Mouse (Mus musculus) heart, embryonic 13.5 days (tissue): ENCODE measurements around the gene Dip2c. TPM values are rescaled to one million over a fixed set of nuclear protein-coding genes. Genes with fewer than 3 reads are reported as not detected.

Experiments used
- ATAC-seq: fragments of 200-750 bp; cut with Nextera tagmentation; 2 replicates; pipeline ENCODE4 v1.8.0; 2017; ENCODE audit warnings: moderate TSS enrichment; ENCODE audit not compliant: insufficient number of reproducible peaks, low FRiP score, low TSS enrichment; ENCODE audit errors: extremely low read depth
- H3K27ac ChIP-seq: fragments of 300-500 bp; sonication (generic); replicated peaks from 2 replicates; pipeline ENCODE4 v1.5.1; 2015; ENCODE audit warnings: moderate library complexity, mild to moderate bottlenecking, inconsistent platforms
- H3K27me3 ChIP-seq: fragments of 300-500 bp; sonication (generic); replicated peaks from 2 replicates; pipeline ENCODE4 v1.6.1; 2015; ENCODE audit warnings: mild to moderate bottlenecking, inconsistent platforms
- H3K36me3 ChIP-seq: fragments of 300-500 bp; sonication (generic); 2 replicates; pipeline ENCODE4 v1.6.1; 2015; ENCODE audit warnings: mild to moderate bottlenecking, inconsistent platforms
- H3K4me1 ChIP-seq: fragments of 300-500 bp; sonication (generic); 2 replicates; pipeline ENCODE4 v1.6.1; 2015; ENCODE audit warnings: inconsistent platforms
- H3K4me2 ChIP-seq: fragments of 300-500 bp; sonication (generic); 2 replicates; pipeline ENCODE4 v1.6.1; 2015; ENCODE audit warnings: inconsistent platforms, mild to moderate bottlenecking, moderate library complexity
- H3K4me3 ChIP-seq: fragments of 300-500 bp; sonication (generic); 2 replicates; pipeline ENCODE4 v1.5.1; 2015; ENCODE audit warnings: moderate library complexity, mild to moderate bottlenecking, inconsistent platforms
- H3K9ac ChIP-seq: fragments of 300-500 bp; sonication (generic); 2 replicates; pipeline ENCODE4 v1.6.1; 2015; ENCODE audit warnings: inconsistent platforms, mild to moderate bottlenecking, moderate library complexity
- H3K9me3 ChIP-seq: fragments of 300-500 bp; sonication (generic); 2 replicates; pipeline ENCODE4 v1.6.1; 2016; ENCODE audit warnings: inconsistent platforms
- WGBS: fragments of 180-500 bp; shearing (Covaris S2); methylation state at CpG from one replicate; pipeline ENCODE4 v1.1.7; 2015; ENCODE audit warnings: mixed read lengths; 5-methylcytosine and 5-hydroxymethylcytosine counted together
- polyA plus RNA-seq: library from polyadenylated mRNA; unstranded; fragments of >200 nt; fragmentation: Nextera tagmentation; extraction: Ambion mirVana; gene quantifications from 2 replicates; pipeline ENCODE4 v1.2.1, GENCODE M21; 2015

Gene Dip2c
- polyA plus RNA-seq, 1 experiment from 2014 or later = 4.2 TPM

DNA sequence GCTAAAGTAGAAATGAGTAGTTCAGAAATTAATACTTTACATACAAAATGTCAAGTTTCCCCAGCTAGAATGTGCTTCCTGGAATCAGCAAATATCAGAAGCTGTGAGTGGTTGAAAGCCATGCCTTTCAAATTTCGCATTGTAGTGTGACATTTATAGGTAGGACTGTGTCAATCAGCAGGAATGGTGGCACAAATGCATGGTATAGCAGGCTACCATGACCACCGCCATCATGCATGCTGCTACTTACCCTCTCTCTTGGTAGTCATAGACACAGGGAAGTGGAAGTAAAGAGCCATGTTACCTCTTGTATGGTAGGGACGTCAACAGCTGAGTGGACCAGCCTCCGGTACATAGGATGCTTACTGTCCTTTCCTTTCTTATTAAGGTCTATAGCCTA lies 421.0 kb downstream of the Dip2c start:
- Histone ChIP-seq H3K36me3 (peaks cover 59% of the 10 kb centered on the region), H3K4me1 (peaks cover 17% of the 10 kb centered on the region), H3K9me3 (no peaks in the 10 kb centered on the region), H3K9ac (no peak overlapping the region), H3K4me3 (no peak overlapping the region), H3K27ac (no peak overlapping the region), H3K4me2 (no peak overlapping the region), H3K27me3 (no peaks in the 10 kb centered on the region)
- no peak for ATAC-seq
- 92% methylated on average over 4 of the region's 4 CpGs for WGBS

- Histone ChIP-seq H3K9me3 (no peaks in the 10 kb centered on the region), H3K27ac (no peak overlapping the region), H3K4me1 (peaks cover 28% of the 10 kb centered on the region), H3K27me3 (no peaks in the 10 kb centered on the region), H3K36me3 (peaks cover 26% of the 10 kb centered on the region), H3K4me3 (no peak overlapping the region), H3K9ac (no peak overlapping the region), H3K4me2 (no peak overlapping the region)
- 56% methylated on average over 12 of the region's 12 CpGs for WGBS
- no peak for ATAC-seq
Observed at GRCm38 (mm10) chr13:9702615-9703235, 426.4 kb downstream of the Dip2c start.

- 85% methylated on average over 8 of the region's 8 CpGs for WGBS
- no peaks in the 10 kb centered on the region for H3K27me3 ChIP-seq
Observed at GRCm38 (mm10) chr13:9706720-9707119, 430.4 kb downstream of the Dip2c start.

DNA sequence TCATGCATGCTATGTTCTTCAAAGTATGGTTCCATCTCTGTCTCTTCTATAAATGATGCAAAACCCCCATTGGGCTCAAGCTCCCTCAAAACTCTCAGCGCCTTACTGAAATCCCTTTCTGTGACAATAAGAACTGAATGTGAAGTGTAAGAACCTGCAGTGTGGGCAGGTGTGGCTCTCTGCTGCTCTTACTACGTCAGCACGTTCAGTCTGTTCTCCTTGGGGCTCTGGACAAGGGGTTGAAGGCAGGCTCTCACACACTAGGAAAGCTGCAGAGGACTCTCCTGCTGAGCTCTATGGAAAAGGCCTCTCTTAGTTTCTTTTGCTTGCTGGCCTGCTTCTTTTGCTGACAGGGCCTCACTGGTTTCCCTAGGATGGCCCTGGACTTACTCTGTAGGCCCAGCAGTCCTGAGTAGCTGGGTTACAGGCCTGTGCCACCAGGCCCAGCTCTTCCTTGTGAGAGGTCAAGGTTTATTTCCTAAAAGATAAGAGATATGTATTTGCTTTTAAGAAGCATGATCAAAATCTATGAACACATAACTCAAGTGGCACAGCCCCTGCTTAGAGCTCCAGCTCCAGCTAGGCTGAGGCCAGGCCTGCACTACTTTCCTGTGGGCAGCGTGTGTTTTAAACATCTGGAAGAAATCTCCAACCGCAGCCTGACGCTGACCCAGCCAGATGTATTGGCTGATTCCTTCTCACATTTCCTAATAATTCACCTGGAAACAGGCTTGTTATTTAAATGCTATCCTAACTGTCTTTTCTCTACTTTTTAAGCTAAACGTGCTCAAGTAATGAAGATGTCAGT lies 432.3 kb downstream of the Dip2c start:
- Histone ChIP-seq H3K4me2 (no peak overlapping the region), H3K9me3 (no peaks in the 10 kb centered on the region), H3K4me3 (no peak overlapping the region), H3K4me1 (peaks cover 3% of the 10 kb centered on the region), H3K27me3 (no peaks in the 10 kb centered on the region), H3K36me3 (peaks cover 35% of the 10 kb centered on the region), H3K27ac (no peak overlapping the region), H3K9ac (no peak overlapping the region)
- no peak for ATAC-seq
- 84% methylated on average over 7 of the region's 7 CpGs for WGBS

More at GRCm38 (mm10) chr13:9706720-9707119, 430.4 kb downstream of the Dip2c start:
- H3K4me3 ChIP-seq = no peak overlapping the region
- no peaks in the 10 kb centered on the region for H3K9me3 ChIP-seq
- H3K4me1 ChIP-seq = peaks cover 18% of the 10 kb centered on the region
- peaks cover 32% of the 10 kb centered on the region for H3K36me3 ChIP-seq
- ATAC-seq = no peak
- no peak overlapping the region for H3K9ac ChIP-seq
- H3K4me2 ChIP-seq = no peak overlapping the region
- no peak overlapping the region for H3K27ac ChIP-seq

DNA sequence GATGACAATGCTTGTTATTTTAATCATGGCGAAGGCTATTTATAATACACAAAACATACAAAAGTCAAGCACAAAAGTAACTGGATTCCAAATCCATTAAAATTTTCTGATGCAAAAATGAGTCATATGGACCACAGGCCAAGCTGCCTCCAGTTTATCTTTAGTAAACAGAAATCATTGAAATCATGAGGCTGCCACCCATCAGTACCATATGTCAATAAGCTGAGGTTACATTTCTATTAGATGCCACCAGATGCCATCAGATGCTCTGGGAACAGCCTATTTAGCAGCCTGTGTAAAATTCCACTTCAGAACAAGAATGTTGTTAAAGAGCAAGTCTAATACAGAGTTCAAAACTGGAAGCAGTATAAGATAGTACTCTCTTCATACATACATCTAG lies 436.1 kb downstream of the Dip2c start:
- no peak overlapping the region for H3K27ac ChIP-seq
- no peaks in the 10 kb centered on the region for H3K9me3 ChIP-seq
- H3K4me2 ChIP-seq = no peak overlapping the region
- 96% methylated on average over 1 of the region's 1 CpGs for WGBS
- H3K4me3 ChIP-seq = no peak overlapping the region
- no peak overlapping the region for H3K9ac ChIP-seq
- no peak for ATAC-seq
- peaks cover 8% of the 10 kb centered on the region for H3K4me1 ChIP-seq
- H3K27me3 ChIP-seq = no peaks in the 10 kb centered on the region
- peaks cover 43% of the 10 kb centered on the region for H3K36me3 ChIP-seq

DNA sequence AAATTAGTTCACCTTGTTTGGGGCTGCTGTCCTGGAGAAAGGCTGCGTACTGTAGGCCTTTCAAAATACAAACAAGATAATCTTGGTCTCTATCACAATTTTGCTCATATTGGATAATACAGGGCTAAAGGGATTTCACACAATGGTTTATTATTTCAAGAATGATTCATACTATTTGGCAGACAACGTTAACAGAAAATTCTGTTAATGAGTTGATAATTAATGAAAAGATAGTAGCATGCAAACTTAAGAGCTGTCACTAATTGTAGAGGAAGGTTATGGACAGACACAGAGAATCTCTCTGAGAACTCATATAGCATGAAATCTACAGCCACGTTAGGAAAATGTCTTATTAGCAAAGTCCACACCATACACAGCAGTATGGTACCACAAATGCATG lies 436.6 kb downstream of the Dip2c start:
- Histone ChIP-seq H3K4me2 (no peak overlapping the region), H3K9me3 (no peaks in the 10 kb centered on the region), H3K9ac (no peak overlapping the region), H3K27me3 (no peaks in the 10 kb centered on the region), H3K36me3 (peaks cover 42% of the 10 kb centered on the region), H3K4me3 (no peak overlapping the region), H3K27ac (no peak overlapping the region), H3K4me1 (peaks cover 8% of the 10 kb centered on the region)
- 91% methylated on average over 3 of the region's 3 CpGs for WGBS
- no peak for ATAC-seq

GRCm38 (mm10) chr13:9713462-9714134 lies 437.3 kb downstream of the Dip2c start:
- ATAC-seq = no peak
- peaks cover 41% of the 10 kb centered on the region for H3K36me3 ChIP-seq
- H3K27ac ChIP-seq = peak overlapping the region; percentile 39; the same call in 1 of the 2 replicates
- 37% methylated on average over 6 of the region's 6 CpGs for WGBS
- H3K4me1 ChIP-seq = peaks cover 8% of the 10 kb centered on the region
- H3K9ac ChIP-seq = no peak overlapping the region
- no peaks in the 10 kb centered on the region for H3K27me3 ChIP-seq
- no peak overlapping the region for H3K4me3 ChIP-seq
- H3K4me2 ChIP-seq = no peak overlapping the region
- no peaks in the 10 kb centered on the region for H3K9me3 ChIP-seq

- Histone ChIP-seq H3K9me3 (no peaks in the 10 kb centered on the region), H3K9ac (no peak overlapping the region), H3K4me2 (no peak overlapping the region), H3K27me3 (no peaks in the 10 kb centered on the region), H3K4me1 (peaks cover 8% of the 10 kb centered on the region), H3K36me3 (peaks cover 40% of the 10 kb centered on the region), H3K27ac (no peak overlapping the region), H3K4me3 (no peak overlapping the region)
- ATAC-seq = no peak
- WGBS = 71% methylated on average over 1 of the region's 1 CpGs
Observed at GRCm38 (mm10) chr13:9715224-9715623, 438.9 kb downstream of the Dip2c start.

Other genes starting within 250 kb of the Dip2c start
- gene Larp4b, start 182.6 kb upstream of the Dip2c start, polyA plus RNA-seq = 23.1 and 23.3 TPM in 2 replicates